Mouse (Mus musculus) bone marrow macrophage, adult 2 months (primary cell): ENCODE results near the gene Srsf6.

Experiments used
- CTCF ChIP-seq: IDR thresholded peaks from 2 replicates; pipeline ENCODE4 v1.5.1; 2012; ENCODE audit warnings: low read depth, mild to moderate bottlenecking, low read length, moderate library complexity
- POLR2A ChIP-seq: IDR thresholded peaks from 2 replicates; pipeline ENCODE4 v1.6.1; 2012; ENCODE audit warnings: mild to moderate bottlenecking, low read depth, low read length, borderline replicate concordance

- no peak for TF ChIP-seq CTCF
- TF ChIP-seq POLR2A, result no peak
Observed at GRCm38 (mm10) chr2:162976001-162976400, 44.7 kb downstream of the Srsf6 start.
